Mouse (Mus musculus) telencephalon, adult 2 months (tissue): ENCODE data around the gene Hsd11b2.

ENCODE experiments used
- DNase-seq: peaks from one replicate; pipeline ENCODE4 v3.0.0-alpha.2; 2011; ENCODE audit warnings: low read depth, low spot score

The Hsd11b2 gene

GRCm38 (mm10) chr8:105518436-105519313 is at the start of gene Hsd11b2:
Gene Hsd11b2 (plus strand): TSS chr8:105518755.
- no peak for DNase-seq

DNA sequence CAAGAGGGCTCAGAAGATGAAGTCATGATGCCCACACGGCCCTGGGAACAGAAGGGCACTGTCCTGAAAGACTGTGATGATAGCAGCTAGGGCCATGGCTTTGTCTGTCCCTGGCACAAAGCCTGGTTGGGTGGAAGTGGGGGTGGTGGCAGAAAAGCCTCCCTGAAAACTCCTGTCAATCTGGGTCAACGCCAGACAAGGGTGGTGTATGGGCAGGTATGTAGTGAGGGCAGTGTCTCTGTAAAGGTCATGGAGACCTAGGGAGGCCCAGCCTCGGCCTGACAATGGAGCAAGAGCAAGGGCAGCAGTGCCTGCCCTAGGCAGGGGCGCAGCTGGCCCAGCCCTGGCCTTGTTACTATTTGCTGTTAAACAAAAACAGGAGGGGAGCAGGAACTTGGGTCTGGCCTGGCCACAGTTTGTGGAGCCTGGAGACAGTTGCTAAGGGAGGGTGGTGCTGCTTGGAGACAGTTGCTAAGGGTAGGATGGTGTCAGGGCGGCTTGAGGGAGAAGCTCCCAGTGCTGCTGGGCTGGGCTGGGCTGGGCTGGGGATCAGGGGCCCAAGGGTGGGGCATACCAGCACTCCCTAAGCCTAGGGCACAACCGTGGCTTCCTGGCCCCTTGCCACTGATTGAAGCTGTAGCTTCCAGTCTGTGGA is 49.4 kb upstream of the Hsd11b2 start:
- DNase-seq, result no peak

DNA sequence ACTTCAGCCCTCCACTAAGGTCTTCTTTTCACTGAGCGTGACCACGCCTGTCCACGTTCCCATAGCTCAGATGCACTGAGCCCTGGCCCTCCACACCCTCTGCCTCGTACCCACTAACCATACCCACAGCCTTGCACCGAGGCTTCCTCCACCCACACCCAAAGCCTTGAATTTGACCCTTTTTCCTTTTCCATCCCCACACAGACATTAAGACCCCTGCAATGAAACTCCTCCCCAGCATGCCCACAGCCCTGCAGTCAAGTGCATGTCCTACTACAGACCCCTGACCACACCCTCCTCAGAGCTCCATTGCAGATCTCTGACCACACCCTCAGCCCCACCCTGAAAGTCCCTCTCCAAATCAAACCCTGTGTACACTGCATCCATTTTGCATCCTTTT is 48.7 kb upstream of the Hsd11b2 start:
- no peak for DNase-seq

GRCm38 (mm10) chr8:105470262-105470661 is 48.3 kb upstream of the Hsd11b2 start:
- DNase-seq, result no peak

GRCm38 (mm10) chr8:105470681-105471313 is 47.8 kb upstream of the Hsd11b2 start:
- no peak for DNase-seq

DNA sequence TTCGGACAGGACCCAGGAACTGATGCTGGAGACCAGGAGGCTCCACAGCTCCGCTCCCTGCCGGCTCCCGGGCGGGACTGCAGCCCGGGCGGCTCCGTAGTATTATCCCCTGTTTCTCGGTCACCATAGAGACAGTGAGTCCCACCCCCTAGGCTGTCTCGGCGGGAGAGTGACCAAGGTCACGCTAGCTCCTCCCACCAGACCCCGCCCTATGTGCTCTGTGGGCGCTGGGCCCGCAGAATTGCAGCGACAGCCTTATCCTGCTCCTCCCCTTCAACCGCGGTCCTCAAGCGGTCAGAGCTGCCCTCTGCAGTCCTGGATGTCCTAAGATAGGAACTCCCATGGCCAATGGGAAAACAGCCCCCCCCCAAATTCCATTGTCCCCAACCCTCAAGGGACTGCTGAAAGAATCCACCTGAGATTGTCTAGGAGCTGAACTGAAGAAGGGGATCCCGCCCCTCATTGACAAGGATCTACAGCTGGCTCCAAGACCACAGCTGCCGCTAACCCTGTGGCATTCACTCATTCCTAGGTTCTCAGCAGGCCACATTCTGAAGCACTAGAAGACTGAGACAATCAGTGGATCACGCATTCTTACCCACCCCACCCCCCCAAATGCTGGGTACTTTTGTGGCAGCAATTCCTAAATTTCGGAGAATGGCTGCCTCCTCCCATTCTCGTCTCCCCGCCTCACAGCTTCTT is 47.1 kb upstream of the Hsd11b2 start, which contains the start of gene Tppp3:
Tppp3 (minus strand) TSS at position 213 of the 702 bp plus-strand sequence.
- peak; percentile 59 for DNase-seq

GRCm38 (mm10) chr8:105472414-105472932 is 46.1 kb upstream of the Hsd11b2 start:
- no peak for DNase-seq

DNA sequence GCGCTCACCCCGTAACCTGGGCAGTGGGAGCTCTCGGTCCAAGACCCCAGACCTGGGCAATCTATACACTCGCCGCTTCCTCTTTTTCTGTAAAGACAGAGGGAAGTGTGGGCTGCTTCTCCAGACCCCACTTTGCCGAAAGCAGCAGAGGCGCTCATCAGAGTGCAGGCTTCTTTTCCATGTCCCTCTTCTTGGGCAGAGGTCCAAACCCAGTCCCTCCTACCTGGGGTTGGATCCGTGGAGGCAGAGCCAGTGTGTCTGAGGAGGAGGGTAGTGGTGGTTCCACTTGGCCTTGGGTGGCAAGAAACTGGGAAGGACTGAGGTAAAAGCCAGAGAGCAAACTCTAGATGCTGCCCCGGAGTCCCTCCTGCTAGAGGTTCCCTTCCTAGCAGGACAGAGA is 45.6 kb upstream of the Hsd11b2 start:
- no peak for DNase-seq

GRCm38 (mm10) chr8:105473816-105474606 is 44.5 kb upstream of the Hsd11b2 start:
- DNase-seq, result no peak

DNA sequence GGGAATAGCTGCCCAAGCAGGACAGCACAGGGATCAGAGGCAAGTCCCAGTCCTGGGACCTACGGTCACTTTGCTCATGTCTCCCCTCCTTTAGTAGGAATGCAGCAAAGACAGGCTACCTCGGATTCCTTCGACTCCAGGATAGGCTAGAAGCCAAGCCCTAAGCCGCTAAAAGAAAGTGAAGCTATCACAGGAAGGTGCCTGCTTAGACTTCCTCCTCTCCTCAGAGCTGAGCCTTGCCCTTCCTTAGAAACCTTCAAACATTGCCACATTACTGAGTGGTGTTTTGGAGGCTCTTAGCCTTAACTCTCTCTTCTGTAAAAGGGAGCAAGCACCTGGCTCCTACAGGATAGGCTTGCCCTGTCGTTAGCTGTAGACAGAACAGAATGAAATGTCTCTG is 43.9 kb upstream of the Hsd11b2 start:
- DNase-seq, result no peak

DNA sequence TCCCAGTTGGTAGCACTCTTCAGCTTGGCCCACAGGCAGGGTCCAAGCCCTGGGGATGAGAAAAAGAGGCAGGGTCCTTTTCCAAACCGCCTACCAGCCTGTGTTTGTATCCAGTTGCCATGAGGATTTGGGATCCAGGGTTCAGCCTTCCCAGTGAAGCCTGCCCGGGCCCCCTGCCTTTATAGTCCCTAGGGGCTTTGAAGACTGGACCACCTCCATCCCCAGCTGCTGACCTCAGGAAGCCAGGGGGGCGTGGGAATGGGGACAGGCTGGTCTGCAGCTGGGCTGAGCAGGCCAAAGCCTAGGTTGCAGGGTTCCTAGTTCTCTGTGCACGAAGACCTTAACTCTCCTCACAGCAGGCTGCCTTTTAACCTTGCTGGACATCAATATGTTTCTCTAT is 43.3 kb upstream of the Hsd11b2 start:
- no peak for DNase-seq

- DNase-seq, result no peak
These were observed 42.8 kb upstream of the Hsd11b2 start for GRCm38 (mm10) chr8:105475742-105476141.

DNA sequence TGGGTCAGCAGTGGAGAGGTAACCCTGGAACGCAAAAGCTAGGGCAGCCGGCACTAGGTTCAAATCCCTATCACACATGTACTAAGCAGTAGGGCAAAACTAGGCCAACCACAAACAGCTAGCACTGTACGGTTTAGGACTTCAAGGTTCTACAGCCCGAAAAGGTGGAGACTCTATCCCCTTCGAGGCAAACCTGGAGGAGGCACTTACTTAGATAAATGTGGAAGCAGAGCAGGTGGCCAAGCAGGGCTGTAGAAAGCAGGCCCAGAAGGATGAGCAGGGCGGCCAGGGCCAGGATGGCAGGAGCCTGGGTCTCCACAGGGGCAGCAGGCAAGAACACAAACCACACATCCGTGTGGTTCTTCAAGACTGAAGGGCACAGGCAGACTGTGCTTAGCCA is 42.4 kb upstream of the Hsd11b2 start:
- DNase-seq, result no peak

- DNase-seq, result no peak
These were observed 41.7 kb upstream of the Hsd11b2 start for GRCm38 (mm10) chr8:105476628-105477413.

GRCm38 (mm10) chr8:105477792-105478191 is 40.8 kb upstream of the Hsd11b2 start:
- DNase-seq, result no peak

DNA sequence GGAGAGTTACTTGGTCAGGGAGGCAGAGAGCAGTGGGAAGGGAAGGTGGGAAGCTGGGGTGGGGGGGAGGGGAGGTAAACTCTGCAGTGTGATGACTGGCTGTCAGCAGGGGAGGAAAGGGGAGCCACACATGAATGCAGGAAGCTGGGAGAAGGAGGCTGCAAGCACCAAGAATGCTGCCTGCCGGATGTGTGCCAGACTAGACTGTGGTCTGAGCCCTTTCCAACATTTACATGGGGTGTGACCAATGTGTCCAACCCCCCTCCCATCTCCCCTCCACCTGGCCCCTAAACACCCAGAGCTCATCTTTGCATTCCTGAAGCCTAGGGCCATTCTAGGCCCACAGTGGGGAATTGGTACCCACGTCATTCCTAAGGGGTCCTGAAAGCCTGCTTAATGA is 37.5 kb upstream of the Hsd11b2 start:
- DNase-seq, result no peak

DNA sequence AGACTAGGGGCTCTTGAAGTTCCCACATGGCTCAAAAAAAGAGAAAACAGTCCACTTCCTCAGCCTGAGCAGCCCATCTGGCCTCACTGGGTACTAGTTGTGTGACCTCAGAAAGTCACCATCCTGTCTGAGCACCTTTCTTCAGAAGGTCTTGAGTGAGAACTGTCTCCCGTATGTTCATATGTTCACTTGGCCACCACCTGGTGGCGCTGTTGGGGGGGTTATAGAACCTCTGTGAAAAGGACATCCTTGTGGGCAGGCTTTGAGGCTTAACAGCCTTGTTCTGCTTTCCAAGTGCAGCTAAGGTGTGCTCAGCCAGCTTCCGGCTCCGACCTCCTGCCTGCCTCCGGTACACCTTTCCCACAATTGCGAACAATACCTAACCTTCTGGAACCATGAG is 37.1 kb upstream of the Hsd11b2 start:
- DNase-seq, result no peak

DNA sequence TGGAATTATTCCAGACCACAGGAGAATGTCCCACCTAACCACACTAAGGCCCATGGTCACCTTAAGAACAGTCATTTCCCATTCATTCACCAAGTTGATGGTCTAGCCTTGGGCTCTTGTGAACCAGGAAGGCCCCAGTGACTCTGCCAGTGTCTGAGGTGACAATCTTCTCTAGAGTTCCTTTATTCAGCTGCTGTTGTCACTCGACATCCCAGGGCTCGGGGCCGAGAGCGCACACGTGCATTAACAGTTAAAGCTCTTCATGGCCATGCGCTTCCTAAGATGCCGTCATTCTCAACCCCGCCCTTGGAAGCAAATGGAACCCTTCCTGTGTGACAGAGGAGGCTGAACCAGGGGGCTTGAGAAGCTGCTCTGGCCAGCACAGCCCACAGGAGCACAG is 36.4 kb upstream of the Hsd11b2 start:
- DNase-seq, result no peak

DNA sequence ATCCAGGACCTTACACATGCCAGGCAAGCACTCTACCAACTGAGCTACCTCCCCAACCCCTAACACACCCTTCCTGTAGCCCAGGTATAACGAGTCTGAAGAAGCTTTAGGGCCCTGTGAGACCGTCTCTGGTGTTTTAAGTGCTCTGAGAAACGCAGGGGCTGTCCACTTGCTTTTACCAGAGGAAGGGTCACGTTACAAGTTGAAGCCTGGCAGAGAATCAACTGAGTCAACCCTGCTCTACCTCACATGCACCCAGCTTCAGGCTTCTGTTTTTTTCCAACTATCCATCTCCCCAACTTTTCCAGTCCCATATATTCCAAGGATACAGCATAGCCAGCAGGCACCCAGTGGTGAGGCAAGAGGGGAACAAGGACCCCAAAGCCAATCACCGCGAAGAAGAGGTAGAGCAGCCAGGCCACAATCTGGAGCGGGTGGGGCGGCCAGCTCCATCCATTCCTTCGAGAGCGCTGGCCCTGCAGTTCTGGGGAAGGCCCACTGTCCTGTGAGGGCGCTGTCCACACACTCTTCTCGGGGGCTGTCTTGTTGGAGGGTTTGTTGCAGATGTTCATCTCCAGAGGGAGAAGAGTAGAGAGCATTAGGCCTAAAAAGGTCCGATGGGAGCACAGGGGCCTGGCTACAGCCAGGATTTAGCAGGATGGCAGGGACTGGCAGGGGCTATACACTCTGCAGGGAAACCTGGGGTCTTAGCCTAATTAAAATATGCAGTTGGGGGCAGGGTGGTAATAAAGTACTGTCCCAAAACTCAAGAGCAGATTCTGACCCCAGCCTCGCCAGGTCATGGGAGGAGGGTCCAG is 35.1 kb upstream of the Hsd11b2 start:
- DNase-seq, result no peak
